Mouse (Mus musculus) c-Kit-negative CD71-positive TER-119-positive erythroid progenitor cells, embryonic 14.5 days (primary cell): ENCODE results near the gene Abcc8.
"Not testable (repeated sequence)": the region's sequence is repeated elsewhere in the genome, so short reads cannot be mapped to it uniquely, and the experiment has no call there.

Experiments used
- DNase-seq: peaks from one replicate; pipeline ENCODE4 v3.0.0-alpha.2; 2013; ENCODE audit warnings: low read depth, low spot score

Abcc8 gene

DNA sequence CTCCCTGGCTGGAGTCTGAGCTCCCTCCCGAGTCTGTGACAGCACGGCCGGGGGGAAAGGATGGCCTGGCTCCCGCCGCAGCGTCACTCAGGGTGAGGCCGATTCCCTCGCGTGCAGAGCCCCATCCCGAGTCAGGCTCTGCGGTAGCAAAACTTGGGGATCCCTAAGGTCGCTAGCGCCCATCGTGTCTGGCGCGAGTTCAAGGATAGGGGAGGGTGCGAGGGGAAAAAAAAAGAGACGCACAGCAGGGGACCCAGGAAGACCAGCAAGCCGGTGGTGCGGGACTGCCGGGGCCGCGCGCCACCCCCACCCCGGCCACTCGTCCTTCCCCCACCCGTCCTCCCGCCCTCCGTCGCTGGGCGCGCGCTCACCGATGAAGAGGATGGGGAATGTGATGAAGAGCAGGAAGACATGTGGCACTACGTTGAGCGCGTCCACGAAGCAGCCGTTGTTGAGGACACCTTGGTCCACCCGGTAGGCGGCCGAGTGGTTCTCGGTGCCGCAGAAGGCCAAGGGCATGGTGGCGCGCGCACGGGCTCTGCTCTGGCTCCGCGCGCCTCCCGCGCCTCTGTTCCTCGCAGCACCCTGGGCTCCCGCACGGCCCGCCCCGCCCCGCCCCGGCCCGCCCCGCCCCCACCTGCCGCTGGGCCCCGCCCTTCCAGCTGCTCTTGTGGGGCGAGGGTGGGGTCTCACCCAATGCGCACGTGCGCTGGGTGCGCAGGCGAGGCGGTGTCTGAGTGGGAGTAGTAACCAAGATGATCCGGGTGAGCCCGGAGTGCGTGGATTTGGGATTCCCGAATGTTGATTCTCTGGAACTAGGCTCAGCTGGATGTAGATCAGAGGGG, at the start of gene Abcc8:
Gene Abcc8 (minus strand): TSS at position 603 of the 845 bp plus-strand sequence.
- DNase-seq, result no peak

DNA sequence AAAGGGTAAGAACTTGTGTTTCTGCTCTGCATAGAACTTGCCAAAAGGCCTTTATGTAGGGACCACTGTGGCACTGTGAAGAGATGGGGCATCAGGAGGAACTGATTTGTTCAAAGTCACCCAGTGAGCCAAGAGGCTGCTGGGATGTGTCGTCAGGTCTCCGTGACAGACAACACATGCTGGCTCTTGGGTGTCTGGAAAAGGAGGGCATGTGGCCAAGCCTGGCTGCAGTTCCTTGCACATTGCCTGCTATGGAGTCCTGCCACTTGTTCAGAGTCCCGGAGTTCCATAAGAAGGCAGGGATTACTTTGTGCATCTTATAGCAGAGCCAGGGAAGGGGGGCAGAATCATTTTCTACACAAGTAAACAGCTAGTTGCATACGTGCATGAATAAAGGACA, 47.1 kb upstream of the Abcc8 start:
- no peak for DNase-seq

DNA sequence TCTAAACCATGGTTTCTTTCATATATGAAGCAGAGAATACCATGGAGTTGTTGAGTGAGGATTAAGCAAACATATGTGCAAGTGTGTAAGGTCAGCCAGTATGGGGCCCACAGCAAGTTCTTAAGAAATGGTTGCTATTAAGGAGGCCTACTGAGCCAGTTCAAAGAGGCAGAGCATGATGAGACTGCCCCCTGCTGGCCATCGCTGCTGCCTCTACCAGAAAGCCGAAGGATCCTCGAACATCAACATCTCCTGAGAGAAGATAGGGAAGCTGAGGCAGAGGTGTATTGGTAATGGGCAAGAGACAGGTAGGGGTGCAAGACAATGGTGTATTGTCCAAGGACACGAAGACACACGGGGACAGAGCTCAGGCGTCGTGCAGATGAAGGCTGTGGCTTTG, 46.4 kb upstream of the Abcc8 start:
- no peak for DNase-seq

DNA sequence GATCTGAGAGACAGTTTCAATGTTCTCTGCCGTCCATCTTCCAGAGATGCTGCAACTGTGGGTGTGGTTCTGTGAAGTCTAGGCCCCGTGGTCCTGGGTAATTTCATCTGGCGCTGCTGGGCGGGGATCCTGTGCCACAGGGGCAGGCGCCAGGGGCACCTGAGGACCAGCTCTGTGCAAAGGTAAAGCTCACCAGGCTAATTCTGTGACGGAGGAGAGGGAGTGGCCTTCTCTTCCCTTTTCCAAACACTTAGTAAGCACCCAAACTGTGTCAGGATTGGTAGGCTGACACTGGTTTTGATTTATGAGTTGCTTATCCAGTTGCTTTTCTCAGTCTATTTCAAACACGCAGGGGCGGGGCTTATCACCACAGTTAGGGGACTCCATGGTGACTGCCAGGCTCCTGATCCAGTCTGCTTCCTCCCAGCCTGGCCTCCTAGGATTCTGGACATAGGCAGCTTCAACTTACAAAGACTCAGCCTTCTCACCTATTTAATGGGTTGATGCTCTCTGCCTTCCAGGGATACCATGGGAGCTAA, 40.8 kb upstream of the Abcc8 start:
- no peak for DNase-seq

DNA sequence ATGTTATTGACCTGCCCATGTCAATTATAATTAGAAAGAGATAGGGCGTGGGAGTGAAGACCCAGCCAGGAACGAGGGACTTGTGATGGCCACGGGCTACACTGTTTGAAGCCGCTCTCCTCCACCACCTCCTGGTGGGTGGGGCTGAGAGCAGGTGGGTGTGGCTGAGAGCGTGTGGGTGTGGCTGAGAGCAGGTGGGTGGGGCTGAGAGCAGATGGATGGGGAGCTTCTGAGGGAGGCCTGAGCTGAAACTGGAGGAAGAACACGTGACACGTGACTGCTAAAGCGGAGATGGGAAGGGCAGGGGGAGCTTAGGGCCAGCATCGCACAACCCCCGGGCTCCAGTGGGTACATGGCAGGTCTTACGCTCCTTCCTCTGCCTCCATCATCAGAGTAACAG, 38.6 kb upstream of the Abcc8 start:
- DNase-seq, result peak; percentile 13

DNA sequence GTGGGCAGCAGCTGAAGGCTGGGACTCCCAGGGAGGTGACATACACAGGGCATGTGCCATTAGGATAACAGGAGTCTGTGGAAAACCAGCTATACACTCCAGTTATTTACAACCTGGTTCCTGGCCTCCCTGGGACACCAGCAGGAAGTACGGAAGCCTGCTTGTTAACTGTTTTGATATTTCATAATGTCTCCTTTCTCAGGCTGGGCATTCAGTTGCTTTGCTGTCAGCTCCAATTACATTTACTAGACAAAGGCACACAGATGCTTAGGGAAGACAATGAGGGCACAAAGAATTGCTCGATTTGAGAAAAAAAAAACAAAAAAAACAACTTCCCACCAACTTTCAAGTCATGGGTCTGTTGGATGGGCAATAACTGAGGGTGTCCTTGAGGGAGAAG, 36.6 kb upstream of the Abcc8 start:
- DNase-seq, result no peak

DNA sequence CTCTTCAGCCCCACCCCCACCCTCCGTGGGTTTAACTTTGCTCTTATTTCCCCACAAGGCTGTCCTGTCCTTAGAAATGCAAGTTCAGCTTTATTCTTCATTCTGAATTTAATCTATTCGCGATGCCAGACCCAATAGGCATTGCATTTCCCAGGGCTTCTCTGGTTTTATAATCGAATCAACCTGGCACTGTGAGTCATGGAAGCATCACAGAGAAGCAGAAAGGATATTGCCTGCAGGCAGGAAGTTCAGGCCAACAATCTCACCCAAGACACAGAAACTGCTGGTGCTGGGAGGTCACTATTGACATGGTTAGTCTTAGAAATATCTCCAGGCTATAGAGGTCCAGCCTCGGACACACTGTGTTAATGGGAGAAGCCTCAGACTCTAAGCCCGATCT, 30.4 kb upstream of the Abcc8 start:
- no peak for DNase-seq

DNA sequence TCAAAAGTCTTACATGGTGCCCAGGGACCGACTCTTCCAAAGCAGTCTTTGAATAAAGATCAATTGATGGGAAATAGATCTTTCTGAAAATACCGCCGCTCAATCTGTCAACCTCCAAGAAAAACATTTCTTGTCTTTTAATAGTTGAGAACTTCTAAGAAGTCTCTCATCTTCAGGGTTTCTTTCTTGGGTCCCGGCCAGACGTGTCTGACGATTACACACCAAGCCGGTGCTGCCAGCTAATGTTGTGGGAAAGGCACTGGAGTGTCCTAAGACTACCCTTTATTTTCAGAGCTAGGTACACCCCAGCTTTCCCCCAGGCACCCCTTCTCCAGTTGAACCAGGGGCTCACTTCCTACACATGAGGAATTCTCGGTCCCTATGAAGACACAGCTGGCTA, 28.3 kb upstream of the Abcc8 start:
- no peak for DNase-seq

DNA sequence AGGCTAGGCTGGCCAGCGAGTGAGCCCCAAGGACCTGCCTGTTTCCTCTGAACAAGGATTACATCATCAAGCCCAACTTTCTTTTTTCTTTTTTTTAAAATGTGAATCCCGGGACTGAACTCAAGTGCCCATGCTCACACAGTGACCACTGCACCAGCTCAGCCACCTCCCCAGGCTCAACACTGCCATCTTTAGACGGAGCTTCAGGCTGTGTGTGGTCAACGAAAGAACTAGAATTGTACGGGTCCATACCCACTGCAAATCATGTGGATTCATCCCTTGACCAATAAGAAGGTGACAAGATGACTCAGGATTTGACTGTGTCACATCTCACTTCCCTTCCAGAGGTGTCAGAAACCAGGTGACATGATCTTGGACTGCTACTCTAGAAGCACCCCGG, 24.9 kb upstream of the Abcc8 start:
- DNase-seq, result no peak

DNA sequence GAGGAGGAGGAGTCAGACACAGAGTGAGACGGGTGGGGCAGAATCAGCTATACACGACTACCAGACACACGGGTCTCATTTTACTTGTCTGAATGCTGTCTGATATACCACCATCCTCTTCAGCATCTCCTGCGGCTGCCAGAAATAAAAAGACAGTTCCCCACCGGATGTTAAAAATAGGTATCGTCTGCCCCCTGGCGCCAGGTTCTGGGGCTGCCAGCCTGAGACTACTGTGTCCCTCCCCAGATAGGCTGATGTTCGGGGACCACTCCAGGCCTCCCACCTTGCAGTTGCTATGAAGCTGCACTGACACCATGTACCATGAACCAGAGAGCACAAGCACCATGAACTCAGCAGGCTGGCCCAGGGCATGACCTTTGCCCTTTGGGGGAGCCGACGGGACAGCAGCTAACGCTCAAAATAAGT, 24.2 kb upstream of the Abcc8 start:
- no peak for DNase-seq

DNA sequence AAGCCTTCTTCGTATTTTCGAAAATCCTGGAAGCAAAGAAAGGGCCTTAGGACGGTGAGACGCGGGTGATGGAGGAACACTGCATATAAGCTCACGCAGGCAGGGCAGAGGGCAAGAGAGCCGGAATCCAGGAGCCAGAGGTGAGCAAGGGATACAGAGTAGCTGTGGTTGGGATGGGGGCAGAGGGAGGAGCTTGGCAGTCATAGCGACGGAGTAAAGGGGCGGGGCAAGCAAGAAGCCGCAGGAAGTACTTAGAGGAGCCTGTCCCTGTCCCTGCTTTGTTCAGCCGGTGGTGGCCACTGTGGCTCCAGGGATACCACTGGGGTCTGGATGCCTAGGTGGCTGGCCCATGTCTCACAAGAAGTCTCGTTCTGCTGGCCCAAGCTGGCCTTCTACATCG, 21.8 kb upstream of the Abcc8 start:
- no peak for DNase-seq

DNA sequence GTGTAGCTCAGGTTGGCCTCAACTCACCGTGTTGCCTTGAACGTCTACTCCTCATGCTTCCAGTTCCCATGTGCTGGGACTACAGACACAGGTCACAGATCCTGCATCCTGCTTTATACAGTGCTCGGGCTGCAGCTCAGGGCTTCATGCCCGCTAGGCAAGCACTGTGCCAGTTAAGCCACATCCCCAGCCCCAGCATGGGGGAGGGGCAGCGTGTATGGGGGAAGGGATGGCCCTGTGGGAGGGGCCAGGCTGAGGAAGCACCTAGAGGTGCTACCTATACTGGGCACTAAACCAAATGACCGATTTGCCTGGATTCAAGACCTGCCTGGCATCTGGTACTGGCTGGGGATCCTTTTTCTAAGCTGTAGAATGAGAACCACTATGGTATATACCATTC, 20.2 kb upstream of the Abcc8 start:
- no peak for DNase-seq

DNA sequence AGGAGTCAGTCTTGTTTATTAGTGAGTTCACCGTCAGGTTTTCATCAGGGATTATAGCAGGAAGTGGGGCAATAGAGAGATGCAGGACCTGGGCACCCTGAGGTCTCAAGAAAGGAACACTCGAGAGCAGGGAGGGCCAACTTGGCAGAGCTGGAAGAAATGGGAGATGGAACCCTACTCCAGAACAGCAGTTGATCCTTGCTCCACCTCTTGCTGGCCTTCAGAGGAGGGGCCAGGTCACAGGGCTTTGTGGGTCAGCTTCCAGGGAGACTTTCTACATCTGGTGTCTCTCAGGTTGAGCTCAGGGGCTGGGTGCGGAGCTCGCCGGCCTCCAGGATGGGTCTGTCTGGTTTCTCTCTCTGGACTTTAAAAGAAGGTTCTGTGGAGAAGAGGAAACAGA, 15.5 kb upstream of the Abcc8 start:
- no peak for DNase-seq

DNA sequence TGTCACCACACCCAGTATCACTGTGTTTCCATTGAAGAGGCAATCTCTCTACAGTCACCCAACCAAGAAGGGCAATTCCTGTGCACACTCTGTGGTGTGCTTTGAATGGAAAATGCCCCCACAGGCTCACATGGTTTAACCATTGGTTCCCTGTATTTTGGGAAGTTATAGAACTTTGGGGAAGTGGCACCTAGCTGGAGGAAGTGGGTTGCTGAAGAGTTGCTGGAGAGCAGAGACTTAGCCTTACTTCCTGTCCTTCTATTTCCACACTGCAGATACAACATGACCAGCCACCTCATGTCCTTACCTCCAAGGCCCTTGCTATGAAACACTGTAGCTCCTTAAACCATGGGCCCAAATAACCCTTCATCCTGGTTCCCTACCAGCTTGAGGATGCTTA, 4.4 kb upstream of the Abcc8 start:
- DNase-seq, result no peak

DNA sequence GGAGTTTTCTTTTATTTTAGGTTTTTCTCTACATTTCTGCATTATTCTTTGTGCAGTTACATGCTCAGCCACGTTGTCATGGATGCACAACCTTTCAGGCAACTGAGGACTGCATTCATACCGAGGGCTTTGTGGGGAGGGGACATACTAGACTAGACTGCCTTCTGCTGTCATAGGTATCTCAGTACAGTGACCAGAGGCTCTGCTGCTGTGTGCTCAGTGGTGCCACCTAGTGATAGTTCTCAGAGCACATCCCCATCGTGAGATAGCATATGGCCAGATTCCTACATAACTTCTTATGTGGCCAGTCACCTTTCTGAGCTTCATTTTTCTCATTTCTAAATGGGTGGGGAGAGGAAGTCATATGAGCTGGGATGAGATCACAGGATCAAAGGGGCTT, 1.8 kb upstream of the Abcc8 start:
- DNase-seq, result peak; percentile 6

DNA sequence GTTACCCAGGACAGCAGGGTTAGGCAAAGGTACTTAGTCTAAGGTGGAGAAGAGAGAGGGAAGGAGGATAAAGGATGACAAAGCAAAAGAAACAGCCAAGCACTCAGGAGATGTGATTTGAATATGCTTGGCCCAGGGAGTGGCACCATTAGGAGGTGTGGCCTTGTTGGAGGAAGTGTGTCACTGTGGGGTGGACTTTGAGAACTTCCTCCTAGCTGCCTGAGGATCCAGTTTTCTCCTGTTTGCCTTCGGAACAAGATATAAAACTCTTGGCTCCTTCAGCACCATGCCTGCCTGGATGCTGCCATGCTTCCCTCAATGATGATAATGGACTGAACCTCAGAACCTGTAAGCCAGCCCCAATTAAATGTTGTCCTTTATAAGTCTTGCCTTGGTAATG, 10.9 kb downstream of the Abcc8 start:
- DNase-seq, result not testable (repeated sequence)

DNA sequence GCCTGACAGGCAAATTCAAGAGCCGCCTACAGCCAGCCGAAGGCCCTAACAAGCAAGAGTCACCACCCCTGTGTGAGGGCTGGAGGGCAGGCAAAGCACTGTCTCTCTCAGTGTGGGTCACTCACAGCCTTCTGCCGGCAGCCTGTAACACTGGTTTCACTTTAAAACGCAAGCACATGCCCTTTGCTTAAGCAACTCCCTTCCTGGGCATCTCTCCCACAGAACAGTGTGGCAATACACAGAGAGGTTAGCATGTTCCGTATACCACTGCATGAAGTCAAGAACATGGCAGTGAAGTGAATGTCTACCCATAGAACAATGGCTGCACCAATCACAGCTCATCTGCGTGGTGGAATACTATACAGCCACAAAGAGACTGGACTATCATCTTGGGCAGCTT, 11.4 kb downstream of the Abcc8 start:
- DNase-seq, result no peak

DNA sequence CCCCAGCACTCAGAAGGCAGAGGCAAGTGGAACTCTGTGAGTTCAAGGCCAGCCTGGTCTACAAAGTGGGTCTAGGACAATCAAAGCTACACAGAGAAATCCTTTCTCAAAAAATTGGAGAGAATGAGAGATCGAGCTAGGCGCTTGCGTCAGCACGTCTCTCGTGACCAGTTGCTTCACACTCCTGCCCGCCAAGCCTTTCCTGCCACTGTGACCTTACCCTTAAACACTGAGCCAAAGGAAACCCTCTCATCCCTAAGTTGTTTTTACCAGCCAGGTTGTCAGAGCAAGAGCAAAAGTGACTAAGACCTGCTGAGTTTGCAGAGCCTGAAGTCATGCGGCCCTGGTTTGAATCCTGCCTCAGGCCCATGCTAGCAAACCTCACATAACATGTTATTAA, 11.9 kb downstream of the Abcc8 start:
- DNase-seq, result no peak

DNA sequence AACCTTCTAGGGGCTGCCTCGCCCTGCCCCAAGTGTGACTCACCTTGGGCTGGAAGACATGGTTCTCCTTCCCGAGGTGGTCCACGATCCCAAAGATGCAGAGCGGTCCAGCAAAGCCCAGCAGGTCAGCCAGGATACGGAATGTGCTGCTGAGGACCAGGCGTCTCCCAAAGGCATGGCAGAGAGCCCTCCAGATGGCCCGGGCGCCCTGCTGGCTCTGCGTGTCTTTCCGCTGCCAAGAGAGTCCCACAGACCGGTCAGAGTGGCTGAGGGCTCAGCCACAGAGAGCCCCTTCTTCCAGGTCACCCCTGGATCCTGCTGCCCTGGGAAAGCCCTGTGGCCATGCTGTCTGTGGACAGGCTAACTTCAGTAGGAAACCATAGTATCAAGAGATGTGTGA, 14.0 kb downstream of the Abcc8 start:
- no peak for DNase-seq

DNA sequence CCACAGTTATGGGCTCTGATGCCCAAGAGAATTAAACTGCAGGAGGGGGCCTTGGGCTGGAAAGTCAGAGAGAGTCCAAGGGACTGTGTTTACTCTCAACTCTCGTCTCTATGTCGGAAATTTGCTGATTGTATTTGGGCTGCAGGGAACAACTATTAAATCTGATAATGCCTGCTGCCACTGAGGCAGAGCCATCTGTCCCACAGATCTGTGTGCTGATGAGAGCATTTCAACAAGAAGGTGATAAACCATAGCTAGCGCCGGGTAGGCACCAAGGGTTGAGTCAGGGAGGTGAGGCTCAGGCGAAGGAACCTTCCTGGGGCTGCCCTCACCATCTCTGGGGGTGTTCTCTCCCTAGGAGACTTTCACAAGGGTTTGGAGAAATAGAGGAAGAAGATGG, 17.1 kb downstream of the Abcc8 start:
- DNase-seq, result no peak

DNA sequence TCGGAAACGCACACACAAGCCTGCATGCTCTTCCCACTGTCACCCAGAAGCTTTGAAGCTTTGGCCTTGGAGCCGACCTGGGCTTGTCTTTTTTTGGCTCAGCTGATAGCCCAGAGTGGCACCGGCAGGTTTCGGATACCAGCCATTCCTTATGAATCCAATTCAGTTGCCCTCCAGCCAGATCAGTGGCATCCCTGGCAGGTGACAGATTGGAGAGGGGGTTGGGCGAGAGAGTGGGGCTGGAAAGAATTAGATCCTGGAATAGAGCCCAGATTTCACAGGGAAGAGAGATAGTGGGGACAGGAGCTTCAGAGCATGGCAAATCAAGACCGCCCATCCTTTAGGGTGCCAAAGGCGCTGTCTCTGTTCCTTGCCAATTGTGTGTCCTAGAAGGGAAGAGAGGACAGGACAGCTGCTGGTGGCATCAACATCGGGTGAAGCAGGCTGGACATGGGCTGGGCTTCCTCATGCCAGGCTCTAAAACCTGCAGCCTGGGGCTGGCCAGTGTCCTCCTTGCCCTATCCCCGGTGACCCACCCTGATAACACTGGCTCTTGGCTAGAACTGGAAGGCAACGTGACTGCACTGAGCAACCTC, 17.6 kb downstream of the Abcc8 start:
- DNase-seq, result no peak

DNA sequence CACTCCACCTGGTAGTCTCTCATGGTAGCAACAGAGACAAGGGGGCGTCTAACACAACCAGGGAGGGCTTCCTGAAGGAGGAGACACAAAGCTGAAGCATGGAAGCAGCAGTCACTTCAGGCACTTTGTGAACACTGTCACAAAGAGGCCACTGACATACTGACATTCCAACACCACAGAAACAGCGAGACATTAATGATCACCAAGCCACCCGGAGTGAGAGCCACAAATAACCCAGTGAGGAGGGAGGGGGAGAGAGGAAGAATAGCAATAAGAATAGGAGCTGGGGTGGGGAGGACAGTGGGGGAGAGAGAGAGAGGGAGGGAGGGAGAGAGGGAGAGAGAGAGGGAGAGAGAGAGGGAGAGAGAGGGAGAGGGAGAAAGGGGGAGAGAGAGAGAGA, 18.2 kb downstream of the Abcc8 start:
- DNase-seq, result no peak

DNA sequence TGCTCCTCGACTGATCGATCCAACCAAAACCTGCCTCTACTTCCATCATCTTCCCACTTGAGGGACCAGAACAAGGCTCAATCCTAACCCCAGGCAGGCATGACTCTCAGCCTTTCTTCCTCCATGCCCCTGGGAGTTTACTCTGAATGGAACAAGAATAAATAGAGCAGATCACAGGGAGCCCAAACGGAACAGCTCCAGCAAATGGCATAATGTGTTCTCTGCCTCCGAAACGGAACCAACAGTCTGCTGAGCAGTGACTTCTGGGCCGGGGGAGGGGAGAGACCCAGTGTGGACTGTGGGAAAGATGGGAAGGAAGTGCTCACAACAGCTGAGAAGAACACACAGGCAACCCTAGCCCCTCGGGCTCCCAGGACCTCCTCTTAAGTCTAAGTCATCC, 22.1 kb downstream of the Abcc8 start:
- DNase-seq, result no peak
